Mouse (Mus musculus): ENCODE results near the gene Catsper2. TPM values are rescaled to one million over a fixed set of nuclear protein-coding genes. Genes with fewer than 3 reads are reported as not detected.
A peak's percentile ranks its signal among the peaks of the same experiment; 100 is the strongest.

The Catsper2 gene
- total RNA-seq (2021), result 1 to 10 TPM; 6.1 to 8.3 TPM

- peak; percentile 97 for DNase-seq
- intact Hi-C loops (cut with DNase I), result no loop called here
Observed at GRCm38 (mm10) chr2:121413387-121414042, at the start of gene Catsper2, which contains the start of gene Pdia3. Gene Catsper2 (minus strand): TSS chr2:121413792. Gene Pdia3 (plus strand): TSS chr2:121413775.

- DNase-seq, result no peak
Observed at GRCm38 (mm10) chr2:121460071-121460470, 46.5 kb upstream of the Catsper2 start.

GRCm38 (mm10) chr2:121456692-121457642 lies 43.4 kb upstream of the Catsper2 start, which contains the start of gene Serinc4:
Gene Serinc4 (minus strand): TSS chr2:121456781.
- intact Hi-C loops (cut with DNase I), result no loop called here
- peak; percentile 81 for DNase-seq

More at GRCm38 (mm10) chr2:121460071-121460470, 46.5 kb upstream of the Catsper2 start:
- intact Hi-C loops (cut with DNase I), result no loop called here

GRCm38 (mm10) chr2:121455534-121455933 lies 41.9 kb upstream of the Catsper2 start:
- intact Hi-C loops (cut with DNase I), result no loop called here
- DNase-seq, result no peak

GRCm38 (mm10) chr2:121453917-121454316 lies 40.3 kb upstream of the Catsper2 start:
- no peak for DNase-seq
- intact Hi-C loops (cut with DNase I), result no loop called here

- DNase-seq, result no peak
- intact Hi-C loops (cut with DNase I), result no loop called here
Observed at GRCm38 (mm10) chr2:121452990-121453389, 39.4 kb upstream of the Catsper2 start, which contains the start of gene Hypk. Gene Hypk (plus strand): TSS chr2:121453290.

GRCm38 (mm10) chr2:121452361-121452760 lies 38.8 kb upstream of the Catsper2 start:
- DNase-seq, result no peak
- intact Hi-C loops (cut with DNase I), result no loop called here

- no peak for DNase-seq
- intact Hi-C loops (cut with DNase I), result no loop called here
Observed at GRCm38 (mm10) chr2:121450093-121450492, 36.5 kb upstream of the Catsper2 start.

GRCm38 (mm10) chr2:121449545-121450011 lies 36.0 kb upstream of the Catsper2 start:
- intact Hi-C loops (cut with DNase I), result no loop called here
- no peak for DNase-seq

GRCm38 (mm10) chr2:121448739-121449535 lies 35.3 kb upstream of the Catsper2 start, which contains the start of gene Serf2:
Gene Serf2 (plus strand): TSS chr2:121449195.
- peak; percentile 99 for DNase-seq
- intact Hi-C loops (cut with DNase I), result no loop called here

- intact Hi-C loops (cut with DNase I), result no loop called here
- DNase-seq, result peak; percentile 29
Observed at GRCm38 (mm10) chr2:121448136-121448535, 34.5 kb upstream of the Catsper2 start.

GRCm38 (mm10) chr2:121447006-121447405 lies 33.4 kb upstream of the Catsper2 start:
- no peak for DNase-seq
- intact Hi-C loops (cut with DNase I), result no loop called here

- intact Hi-C loops (cut with DNase I), result no loop called here
- DNase-seq, result no peak
Observed at GRCm38 (mm10) chr2:121446506-121446905, 32.9 kb upstream of the Catsper2 start.

GRCm38 (mm10) chr2:121445117-121445516 lies 31.5 kb upstream of the Catsper2 start:
- DNase-seq, result no peak
- intact Hi-C loops (cut with DNase I), result no loop called here

- no peak for DNase-seq
- intact Hi-C loops (cut with DNase I), result no loop called here
Observed at GRCm38 (mm10) chr2:121444178-121444577, 30.6 kb upstream of the Catsper2 start, which contains the start of gene Ell3. Gene Ell3 (minus strand): TSS chr2:121444278.

- no peak for DNase-seq
- intact Hi-C loops (cut with DNase I), result no loop called here
Observed at GRCm38 (mm10) chr2:121443068-121443349, 29.4 kb upstream of the Catsper2 start.

- DNase-seq, result peak; percentile 18
- intact Hi-C loops (cut with DNase I), result no loop called here
Observed at GRCm38 (mm10) chr2:121442259-121443067, 28.9 kb upstream of the Catsper2 start.

GRCm38 (mm10) chr2:121441800-121442199 lies 28.2 kb upstream of the Catsper2 start:
- intact Hi-C loops (cut with DNase I), result no loop called here

GRCm38 (mm10) chr2:121440834-121441605 lies 27.4 kb upstream of the Catsper2 start:
- intact Hi-C loops (cut with DNase I), result no loop called here
- DNase-seq, result no peak

More at GRCm38 (mm10) chr2:121441800-121442199, 28.2 kb upstream of the Catsper2 start:
- DNase-seq, result no peak
